Mouse (Mus musculus): Measurements from ENCODE around the gene Pitpna.
A peak's percentile ranks its signal among the peaks of the same experiment; 100 is the strongest.
"Not testable (repeated sequence)": the region's sequence is repeated elsewhere in the genome, so short reads cannot be mapped to it uniquely, and the experiment has no call there.

The Pitpna gene

DNA sequence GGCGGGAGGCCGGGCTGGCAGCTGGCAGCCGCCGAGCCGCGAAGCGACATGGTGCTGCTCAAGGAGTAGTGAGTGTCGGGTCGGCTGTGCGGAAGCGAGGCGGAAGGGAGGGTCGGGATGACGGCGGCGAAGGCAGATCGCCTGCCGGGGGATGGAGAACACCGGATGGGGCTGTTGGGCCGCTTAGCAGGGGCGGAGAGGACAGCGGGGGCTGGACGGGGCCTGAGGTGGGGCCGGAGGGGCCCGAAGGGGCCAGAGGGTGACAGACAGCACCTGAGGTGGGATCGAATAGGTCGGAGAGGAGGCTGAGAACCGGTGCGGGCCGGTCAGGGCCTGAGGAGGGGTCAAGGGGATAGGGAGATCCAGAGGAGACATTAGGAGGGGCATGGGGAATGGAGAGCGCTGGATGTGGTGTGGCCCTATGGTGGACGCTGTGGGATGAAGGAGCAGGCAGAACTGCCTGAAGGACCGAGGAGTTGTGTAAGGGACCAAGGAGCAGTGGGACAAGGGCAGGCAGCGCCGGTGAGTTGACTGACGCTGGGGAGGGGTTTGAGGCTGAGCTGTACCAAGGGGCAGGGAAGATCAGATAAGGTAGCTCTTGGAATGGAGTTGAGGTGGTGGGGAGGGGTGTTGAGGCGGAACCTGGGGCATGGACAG, 516 bp downstream of the Pitpna start:
- DNase-seq (ENCODE audit: low spot score in 2 of 2), result no peak

DNA sequence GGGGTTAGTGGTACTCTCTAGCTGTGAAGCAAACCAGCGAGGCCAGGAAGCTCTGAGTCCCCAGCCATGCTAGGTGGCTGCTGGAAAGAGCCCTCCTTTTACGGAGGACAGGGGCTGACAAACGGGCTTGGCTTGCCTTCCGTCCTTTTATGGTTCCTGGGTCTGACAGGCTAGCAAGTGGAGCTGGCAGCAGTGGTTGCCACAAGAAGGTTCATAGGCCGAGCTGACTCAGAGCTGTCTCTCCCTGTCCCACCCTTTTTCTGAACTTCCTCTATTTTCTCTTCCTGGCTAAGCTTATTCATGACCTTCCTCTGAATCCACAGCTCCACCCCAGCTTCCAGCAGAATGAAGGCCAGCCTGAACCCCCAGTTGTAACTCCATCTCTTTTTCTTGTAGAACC, 4.7 kb downstream of the Pitpna start:
- no peak for DNase-seq (ENCODE audit: low spot score in 2 of 2)

DNA sequence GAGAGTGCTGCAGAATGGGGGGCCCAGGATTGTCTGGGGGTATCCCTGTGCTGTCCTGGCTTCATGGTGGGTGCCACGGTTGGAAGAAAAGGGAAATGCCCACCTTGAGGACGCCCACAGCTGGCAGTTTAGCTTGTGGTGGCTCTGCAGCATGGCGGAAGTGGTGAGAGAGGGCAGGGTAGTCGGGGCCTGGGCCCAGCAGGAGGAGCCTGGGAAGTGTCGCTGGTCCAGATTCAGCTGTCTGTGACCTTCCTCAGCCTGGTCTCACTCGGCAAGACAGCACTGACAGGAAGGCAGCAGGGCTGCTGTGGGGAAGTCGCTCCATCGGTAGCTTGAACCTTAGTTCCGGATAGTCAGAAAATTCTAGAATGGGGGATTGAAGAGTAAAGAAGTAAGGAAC, 6.5 kb downstream of the Pitpna start:
- DNase-seq (ENCODE audit: low spot score in 2 of 2), result no peak

DNA sequence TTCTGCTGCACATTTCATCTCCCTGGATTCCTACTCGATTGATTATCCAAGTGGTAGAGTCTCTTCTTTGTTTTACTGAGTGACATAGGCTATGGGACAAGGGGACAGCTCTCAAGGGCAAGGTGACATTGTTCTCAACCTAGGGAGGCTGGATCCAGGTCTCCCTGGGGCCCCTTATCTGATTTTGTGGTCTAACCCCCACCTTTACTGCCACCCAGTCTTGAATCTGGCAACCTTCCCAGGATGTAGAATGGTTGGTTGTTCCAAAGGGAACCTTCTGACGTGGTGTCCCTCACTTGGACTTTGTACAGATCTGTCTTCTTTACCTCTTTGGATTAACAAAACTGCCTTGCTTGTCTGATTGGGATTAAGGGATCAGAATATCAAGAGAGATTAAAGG, 7.5 kb downstream of the Pitpna start:
- no peak for DNase-seq (ENCODE audit: low spot score in 2 of 2)

DNA sequence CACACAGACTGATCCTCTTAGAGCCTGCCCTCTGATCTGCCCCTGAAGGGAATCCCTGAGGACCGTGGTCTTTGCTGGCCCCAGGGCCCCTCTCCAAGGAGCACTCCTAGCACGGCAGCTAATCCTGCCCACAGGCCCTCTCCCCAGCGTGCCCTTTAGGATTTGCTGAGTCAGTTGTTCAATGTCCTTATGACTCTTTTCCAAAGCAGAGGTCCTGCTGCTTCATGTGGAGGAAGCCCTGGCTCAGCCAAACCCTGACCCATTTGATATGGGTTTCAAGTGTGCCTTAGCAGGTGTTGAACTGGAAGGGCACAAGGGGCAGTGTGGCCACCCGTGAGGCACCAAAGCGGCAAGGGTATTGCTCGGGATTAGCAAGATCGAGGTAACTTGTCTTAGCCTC, 7.9 kb downstream of the Pitpna start:
- no peak for DNase-seq (ENCODE audit: low spot score in 2 of 2)

DNA sequence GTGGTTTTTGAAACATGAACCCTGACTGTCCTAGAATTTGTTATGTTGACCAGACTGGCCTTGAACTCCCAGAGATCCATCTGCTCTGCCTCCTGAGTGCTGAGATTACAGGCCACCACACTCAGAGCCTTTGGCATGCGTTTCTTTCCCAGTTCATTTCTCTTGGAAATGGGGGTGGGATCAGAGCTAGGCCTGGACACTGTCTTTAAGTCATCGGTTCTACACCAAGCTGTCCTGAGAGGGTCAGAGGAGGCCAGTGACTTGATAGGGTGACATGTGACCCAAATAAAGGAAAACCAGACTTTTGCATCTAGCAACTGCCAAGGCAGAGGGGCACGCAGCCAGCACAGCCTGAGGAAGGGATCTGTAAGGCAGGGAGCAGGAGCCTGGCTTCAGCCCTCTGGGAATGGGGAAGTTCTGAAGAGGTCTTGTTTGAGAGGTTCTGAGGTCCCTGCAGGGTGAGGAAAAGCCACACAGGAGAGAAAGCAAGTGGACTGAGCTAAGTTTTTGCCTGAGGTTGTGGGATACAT, 8.9 kb downstream of the Pitpna start:
- DNase-seq (ENCODE audit: low spot score in 2 of 2), result no peak

DNA sequence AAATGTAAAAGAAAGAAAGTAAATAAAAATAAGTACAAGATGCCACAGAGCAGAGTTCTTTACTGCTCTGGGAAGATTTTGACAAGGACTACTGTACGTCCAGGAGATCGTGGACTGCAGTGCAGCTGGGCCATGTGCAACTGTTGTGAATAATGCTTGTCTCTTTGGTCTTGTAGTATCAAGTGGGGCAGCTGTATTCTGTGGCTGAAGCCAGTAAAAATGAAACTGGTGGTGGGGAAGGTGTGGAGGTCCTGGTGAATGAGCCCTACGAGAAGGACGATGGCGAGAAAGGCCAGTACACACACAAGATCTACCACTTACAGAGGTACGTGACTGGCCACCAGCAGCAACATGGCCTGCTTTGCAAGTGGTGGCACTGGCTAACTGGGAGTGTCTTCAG, 10.1 kb downstream of the Pitpna start:
- no peak for DNase-seq (ENCODE audit: low spot score in 2 of 2)

DNA sequence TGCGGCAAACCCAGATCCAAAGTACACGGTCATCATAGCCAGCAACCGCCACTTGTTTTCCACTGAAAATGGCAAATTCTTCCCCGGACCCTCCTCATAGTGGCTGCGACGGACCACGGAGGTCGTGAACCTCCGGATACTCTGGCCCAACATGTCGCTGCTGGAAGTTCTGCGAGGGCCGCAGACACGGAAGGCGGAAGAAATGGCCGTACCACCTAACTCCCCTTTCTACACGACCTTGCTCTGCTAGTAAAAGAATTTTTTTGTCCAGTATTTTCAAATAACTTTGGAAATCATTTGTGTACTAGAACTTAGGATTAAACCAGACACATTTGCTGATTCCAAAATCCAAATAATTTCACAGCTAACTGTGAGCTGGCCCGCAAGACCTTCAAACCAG, 11.9 kb downstream of the Pitpna start:
- DNase-seq (ENCODE audit: low spot score in 2 of 2), result not testable (repeated sequence)

DNA sequence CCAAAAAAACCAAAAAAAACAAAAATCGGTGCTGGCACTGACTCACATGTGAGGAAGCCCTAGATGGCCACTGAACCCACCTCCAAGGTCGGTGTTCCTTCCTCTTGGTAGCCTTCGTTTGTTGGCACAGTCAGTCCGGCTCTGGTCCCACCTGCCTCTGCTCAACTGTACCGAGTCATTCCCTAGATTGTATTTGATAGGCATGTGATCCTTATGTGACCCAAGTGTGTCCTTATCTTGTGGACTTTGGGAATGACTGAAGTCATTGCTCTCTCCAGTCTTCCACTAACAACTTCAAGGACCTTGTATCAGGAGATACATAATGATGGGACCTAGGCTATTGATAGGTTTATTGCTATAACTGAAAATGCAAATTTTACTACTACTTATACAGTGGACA, 16.9 kb downstream of the Pitpna start:
- no peak for DNase-seq (ENCODE audit: low spot score in 2 of 2)

DNA sequence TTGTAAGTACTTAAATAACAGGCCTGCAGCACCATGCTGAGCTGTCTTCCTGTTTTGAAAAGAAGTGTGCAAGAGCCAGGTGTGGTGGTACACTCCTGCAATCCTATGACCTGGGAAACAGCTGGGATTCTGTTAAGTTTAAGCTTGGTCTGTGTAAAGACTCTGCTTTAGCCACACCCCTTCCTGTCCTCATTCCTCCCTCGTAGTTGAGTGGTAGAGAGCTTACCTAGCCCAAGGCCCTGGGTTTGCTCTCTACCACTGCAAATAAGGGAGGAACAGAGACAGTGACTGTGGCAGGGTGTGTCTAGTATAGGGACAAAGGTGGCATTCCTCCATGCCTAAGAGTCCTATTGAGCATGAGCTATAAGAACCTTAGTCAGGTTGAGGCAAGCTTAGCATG, 17.4 kb downstream of the Pitpna start:
- no peak for DNase-seq (ENCODE audit: low spot score in 2 of 2)

DNA sequence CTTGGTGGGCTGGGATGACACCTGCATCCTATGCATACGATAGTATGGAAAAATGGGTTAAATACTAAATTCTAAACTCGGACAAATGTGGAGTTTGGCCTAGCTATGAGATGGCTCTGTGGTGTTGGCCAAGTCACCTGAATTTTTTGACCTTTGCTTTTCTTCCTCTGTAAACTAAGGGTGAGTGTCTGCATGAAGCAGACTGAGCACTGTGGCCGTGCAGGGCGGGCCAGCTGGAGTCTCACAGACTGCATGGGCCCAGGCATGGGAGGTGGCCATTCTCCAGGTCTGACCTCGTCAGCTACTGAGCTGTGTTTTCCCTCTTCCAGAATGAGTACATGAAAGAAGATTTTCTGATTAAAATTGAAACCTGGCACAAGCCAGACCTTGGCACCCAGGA, 20.9 kb downstream of the Pitpna start:
- DNase-seq (ENCODE audit: low spot score in 2 of 2), result no peak

DNA sequence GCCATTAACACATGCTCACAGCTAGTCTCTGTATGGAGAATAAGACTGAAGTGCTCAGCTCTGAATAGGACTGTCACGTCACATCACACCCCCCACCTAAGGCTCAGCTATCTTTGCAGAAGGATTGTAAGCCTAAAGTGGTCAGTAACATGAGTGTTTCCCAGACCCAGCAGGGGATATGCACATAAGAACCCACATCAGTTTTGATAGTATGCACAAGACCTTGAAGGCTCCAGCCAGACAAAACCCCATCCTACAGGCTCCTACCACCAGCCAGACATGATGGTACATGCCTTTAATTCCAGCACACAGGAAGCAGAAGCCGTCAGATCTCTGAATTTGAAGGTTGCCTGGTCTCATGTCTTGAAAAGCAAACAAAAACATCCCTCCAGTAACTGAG, 22.1 kb downstream of the Pitpna start:
- DNase-seq (ENCODE audit: low spot score in 2 of 2), result no peak

DNA sequence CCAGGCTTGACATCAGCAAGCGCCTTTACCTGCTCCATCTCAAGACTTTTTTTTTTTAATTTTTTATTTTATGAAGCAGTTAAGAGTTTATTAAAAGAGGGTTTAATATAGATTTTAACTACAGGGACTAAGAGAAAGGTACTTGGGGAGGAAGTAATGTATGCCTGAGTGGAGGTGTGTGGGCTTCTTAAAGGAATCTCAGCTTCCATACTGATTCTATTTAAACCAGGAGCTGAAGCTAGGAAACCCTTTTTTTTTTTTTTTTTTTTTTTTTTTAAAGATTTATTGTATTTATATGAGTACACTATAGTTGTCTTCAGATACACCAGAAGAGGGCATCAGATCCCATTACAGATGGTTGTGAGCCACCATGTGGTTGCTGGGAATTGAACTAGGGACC, 26.9 kb downstream of the Pitpna start:
- DNase-seq (ENCODE audit: low spot score in 2 of 2), result no peak

DNA sequence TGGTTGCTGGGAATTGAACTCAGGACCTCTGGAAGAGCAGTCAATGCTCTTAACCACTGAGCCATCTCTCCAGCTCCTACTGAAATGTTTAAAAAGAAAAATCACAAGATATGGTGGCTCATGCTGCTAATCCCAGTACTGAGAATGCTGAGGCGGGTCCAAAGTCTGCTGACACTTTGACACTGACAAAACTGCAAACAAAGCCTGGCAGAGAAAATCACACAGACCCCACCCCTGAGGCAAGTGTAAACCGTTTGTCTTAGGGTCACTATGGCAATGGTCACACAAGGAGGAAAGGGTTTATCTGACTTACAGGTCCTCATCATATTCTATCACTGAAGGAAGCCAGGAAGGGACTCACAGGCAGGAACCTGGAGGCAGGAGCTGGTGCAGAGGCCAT, 27.7 kb downstream of the Pitpna start:
- no peak for DNase-seq (ENCODE audit: low spot score in 2 of 2)

DNA sequence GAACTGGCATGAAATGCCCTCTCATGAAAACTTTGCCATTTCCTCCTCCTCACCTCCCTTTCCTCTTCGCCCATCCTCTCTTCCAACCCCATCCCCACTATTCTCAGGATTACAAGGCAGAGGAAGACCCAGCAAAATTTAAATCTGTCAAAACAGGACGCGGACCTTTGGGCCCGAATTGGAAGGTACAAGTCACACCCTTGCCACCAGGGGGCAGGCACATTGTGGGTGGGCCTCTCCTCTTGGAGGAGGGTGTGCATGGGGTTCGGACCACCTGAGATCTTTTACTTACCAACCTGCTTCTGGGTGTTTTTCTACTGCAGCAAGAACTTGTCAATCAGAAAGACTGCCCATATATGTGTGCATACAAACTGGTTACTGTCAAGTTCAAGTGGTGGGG, 31.2 kb downstream of the Pitpna start:
- DNase-seq (ENCODE audit: low spot score in 2 of 2), result no peak

DNA sequence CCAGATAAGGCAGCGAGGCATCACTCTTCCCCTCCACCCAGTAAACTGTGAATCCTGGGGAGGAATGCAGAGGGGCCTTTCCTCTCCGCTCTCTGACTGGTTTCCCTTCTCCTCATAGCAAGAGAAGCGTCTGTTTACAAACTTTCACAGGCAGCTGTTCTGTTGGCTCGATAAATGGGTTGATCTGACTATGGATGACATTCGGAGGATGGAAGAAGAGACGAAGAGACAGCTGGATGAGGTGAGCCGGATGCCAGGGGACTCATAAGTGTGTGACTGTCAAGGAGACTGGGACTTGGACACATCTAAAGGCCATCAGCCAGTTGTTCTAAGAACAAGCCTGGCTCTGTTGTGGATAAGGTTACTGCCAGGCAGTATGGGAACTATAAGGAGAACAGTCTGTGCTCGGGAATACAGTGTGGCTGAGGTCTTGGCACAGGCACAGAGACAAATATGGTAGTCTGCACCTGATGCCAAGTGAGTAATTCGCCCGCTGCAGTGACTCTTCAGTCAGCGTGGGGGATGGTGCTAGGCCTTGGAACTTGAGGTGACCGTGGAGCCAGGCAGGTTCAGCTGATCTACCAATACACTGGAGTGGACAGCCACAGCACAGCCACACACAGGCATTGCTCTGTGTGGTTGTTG, 32.4 kb downstream of the Pitpna start:
- DNase-seq (ENCODE audit: low spot score in 2 of 2), result peak; percentile 41 to 43

DNA sequence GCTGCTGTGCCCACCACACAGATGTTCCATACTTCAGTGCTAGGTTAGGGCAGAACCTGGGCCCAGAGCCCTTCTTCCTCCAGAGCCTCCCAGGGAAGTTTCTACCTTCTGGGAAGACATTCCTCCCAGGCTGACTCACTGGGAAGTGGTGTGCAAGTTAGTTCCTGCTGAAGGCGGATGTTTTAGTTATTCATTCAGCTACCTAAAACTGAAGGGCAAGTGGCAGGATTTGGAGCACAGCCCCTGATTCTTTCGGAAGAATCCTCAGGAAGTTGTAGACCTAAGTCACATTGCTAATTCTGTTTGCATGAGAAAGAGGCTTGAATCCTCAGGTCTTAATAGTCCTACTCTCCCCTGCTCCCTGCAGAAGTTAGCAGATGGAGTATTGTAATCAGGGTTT, 33.5 kb downstream of the Pitpna start:
- DNase-seq (ENCODE audit: low spot score in 2 of 2), result no peak

DNA sequence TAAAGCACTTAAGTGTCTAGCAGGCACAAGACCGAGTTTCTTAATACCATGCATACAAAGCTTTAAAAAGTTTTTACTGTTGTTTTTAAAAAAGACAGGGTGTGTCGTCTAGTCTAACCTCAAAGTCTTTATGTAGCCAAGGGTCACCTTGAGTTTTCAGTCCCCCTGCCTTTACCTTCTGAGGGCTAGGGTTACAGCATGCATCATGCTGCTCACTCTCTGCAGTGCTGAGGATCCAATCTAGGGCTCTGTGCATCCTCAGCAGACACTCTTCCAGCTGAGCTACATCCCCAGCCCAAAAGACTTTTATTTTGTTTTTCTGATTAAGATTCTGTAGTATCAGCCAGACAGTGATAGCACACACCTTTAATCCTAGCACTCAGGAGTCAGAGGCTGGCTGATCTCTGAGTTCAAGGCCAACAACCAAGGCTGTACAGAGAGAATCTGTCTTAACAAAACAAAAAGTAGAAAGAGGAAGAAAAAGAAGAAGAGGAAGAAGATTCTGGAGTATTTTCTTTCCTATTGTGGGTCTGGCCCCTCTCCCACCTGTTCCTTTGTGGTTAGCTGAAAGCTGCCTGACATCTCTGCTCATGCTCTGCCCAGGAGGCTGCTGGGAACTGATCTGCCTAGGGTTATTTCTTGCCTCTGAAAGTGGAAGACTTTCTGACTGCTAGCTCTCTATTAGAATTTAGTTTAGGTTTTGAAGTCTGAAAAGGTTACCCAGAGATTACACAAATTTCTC, 34.9 kb downstream of the Pitpna start:
- DNase-seq (ENCODE audit: low spot score in 2 of 2), result no peak

DNA sequence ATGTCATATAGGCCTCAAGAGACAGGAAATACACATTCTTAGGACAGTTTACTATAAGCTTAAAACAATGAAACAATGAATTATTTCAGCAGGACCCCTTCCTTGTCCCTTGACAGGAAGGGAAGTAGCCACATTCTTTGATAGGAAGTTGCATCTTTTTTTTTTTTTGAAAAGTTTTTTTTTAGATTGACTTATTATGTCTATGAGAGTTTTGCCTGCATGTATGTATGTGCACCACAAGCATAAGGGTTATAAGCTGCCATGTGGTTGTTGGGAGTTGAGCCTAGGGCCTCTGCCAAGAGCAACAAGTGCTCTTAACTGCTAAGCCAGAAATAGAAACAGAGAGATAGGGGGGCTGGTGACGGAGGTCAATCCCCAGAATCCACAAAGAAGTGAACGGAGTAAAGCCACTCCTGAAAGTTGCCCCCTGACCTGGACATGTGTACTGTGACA, 36.2 kb downstream of the Pitpna start:
- DNase-seq (ENCODE audit: low spot score in 2 of 2), result no peak

DNA sequence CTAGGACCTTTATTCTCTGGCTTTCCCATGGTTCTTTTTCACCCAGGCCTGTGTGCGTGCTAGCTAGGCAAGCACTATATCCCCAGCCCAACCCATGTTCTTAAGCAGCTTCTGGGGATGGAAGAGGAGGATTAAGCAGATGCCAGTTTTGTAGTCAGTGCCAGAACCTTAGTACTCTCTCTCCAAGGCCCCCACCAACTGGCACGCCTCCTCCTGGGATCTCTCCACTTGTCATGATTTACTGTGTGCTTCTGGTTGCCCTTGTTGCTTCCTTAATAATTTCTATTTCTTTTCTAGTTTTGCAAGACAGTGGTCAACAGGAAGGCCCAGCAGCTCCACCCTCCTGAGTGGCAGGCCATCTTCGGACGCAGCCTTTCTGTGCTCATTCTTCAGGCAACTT, 37.9 kb downstream of the Pitpna start:
- DNase-seq (ENCODE audit: low spot score in 2 of 2), result no peak

DNA sequence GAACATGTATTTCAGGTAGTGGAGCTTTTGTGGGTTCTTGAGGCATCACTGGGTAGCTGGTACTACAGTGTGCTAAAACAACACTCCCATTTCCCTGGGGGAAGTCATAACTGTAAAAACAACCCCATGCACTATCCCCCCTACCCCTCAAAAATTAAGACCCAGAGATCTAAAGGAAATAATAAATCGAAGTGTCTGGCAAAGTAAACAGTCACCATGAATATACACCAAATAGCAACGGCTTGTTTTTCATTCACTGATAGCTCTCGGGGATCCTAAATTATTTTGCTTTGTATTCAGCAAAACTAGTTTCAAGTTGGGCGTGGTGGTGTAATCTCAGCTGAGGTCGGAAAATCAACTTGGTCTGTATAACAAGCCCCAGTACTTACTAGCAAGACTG, 42.2 kb downstream of the Pitpna start:
- no peak for DNase-seq (ENCODE audit: low spot score in 2 of 2)

DNA sequence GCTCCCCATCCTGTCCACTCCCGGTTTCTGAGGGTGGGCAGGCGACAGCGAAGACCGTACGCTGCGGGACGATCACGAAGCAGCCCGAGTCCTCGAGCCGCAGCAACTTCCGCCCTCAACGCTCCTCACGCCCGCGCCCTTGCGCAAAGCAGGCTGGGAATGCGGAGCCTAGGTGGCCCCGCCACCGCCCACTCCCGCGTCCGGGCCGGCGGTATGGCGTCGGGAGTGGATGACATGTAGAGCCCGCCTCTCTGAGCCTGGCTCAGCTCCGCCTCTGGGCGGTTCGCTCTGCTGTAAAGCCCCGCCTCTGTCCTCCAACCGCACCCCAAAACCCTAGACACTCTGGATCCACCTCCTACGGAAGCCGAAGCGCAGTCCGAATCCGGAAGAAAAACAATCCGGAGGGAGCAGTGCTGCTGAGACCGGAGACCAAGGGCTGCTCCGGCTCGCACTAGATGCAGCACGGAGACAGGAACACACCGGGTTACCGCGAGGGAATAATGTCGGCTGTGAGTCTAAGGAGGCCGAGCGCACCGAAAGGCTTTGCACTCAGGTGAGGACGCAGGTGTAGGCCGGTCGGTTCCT, 42.8 kb downstream of the Pitpna start, which contains the start of gene Inpp5k:
Gene Inpp5k (plus strand): TSS at position 344 of the 585 bp plus-strand sequence.
- DNase-seq (ENCODE audit: low spot score in 2 of 2), result peak; percentile 96 to 98
